Mouse (Mus musculus) kidney, embryonic 15.5 days (tissue): Measurements from ENCODE around the gene Pdlim7. TPM values are rescaled to one million over a fixed set of nuclear protein-coding genes. Genes with fewer than 3 reads are reported as not detected.

Experiments used
- ATAC-seq: fragments of 200-750 bp; cut with Nextera tagmentation; replicated peaks from 2 replicates; pipeline ENCODE4 v1.8.0; 2017; ENCODE audit warnings: moderate TSS enrichment; ENCODE audit not compliant: low FRiP score
- H3K27ac ChIP-seq: fragments of 300-500 bp; sonication (generic); 2 replicates; pipeline ENCODE4 v1.5.1; 2015; ENCODE audit warnings: mild to moderate bottlenecking, inconsistent platforms
- H3K27me3 ChIP-seq: fragments of 300-500 bp; sonication (generic); 2 replicates; pipeline ENCODE4 v1.6.1; 2015; ENCODE audit warnings: inconsistent platforms
- H3K36me3 ChIP-seq: fragments of 300-500 bp; sonication (generic); 2 replicates; pipeline ENCODE4 v1.6.1; 2015; ENCODE audit warnings: inconsistent platforms
- H3K4me1 ChIP-seq: fragments of 300-500 bp; sonication (generic); 2 replicates; pipeline ENCODE4 v1.6.1; 2015; ENCODE audit warnings: inconsistent platforms
- H3K4me2 ChIP-seq: fragments of 300-500 bp; sonication (generic); 2 replicates; pipeline ENCODE4 v1.6.1; 2015; ENCODE audit warnings: moderate library complexity, mild to moderate bottlenecking, inconsistent platforms
- H3K4me3 ChIP-seq: fragments of 300-500 bp; sonication (generic); replicated peaks from 2 replicates; pipeline ENCODE4 v1.5.1; 2015; ENCODE audit warnings: mild to moderate bottlenecking, inconsistent platforms
- H3K9ac ChIP-seq: fragments of 300-500 bp; sonication (generic); 2 replicates; pipeline ENCODE4 v1.6.1; 2015; ENCODE audit warnings: mild to moderate bottlenecking, inconsistent platforms
- H3K9me3 ChIP-seq: fragments of 300-500 bp; sonication (generic); replicated peaks from 2 replicates; pipeline ENCODE4 v1.6.1; 2016; ENCODE audit warnings: inconsistent platforms
- WGBS: fragments of 180-500 bp; shearing (Covaris S2); methylation state at CpG from one replicate; pipeline ENCODE4 v1.1.7; 2015; ENCODE audit warnings: mixed read lengths; 5-methylcytosine and 5-hydroxymethylcytosine counted together
- microRNA-seq: library from miRNA; unstranded; fragments of <30 nt; microRNA quantifications from one replicate; pipeline ENCODE4, GENCODE M21; 2016
- polyA plus RNA-seq: library from polyadenylated mRNA; unstranded; fragments of >200 nt; fragmentation: Nextera tagmentation; extraction: Ambion mirVana; gene quantifications from 2 replicates; pipeline ENCODE4 v1.2.1, GENCODE M21; 2015

Pdlim7 gene
- polyA plus RNA-seq, 1 experiment from 2014 or later = 169 TPM

GRCm38 (mm10) chr13:55450511-55450980 lies 62.9 kb downstream of the Pdlim7 start:
- ATAC-seq = no peak
- Histone ChIP-seq H3K4me1 (peaks cover 29% of the 10 kb centered on the region), H3K9me3 (no peaks in the 10 kb centered on the region), H3K9ac (no peak overlapping the region), H3K27me3 (no peaks in the 10 kb centered on the region), H3K27ac (no peak overlapping the region), H3K36me3 (peaks cover 67% of the 10 kb centered on the region), H3K4me3 (no peak overlapping the region), H3K4me2 (no peak overlapping the region)
- 92% methylated on average over 11 of the region's 11 CpGs for WGBS

GRCm38 (mm10) chr13:55449679-55450441 lies 63.6 kb downstream of the Pdlim7 start:
- H3K36me3 ChIP-seq = peaks cover 60% of the 10 kb centered on the region
- no peak overlapping the region for H3K27ac ChIP-seq
- H3K4me1 ChIP-seq = peaks cover 29% of the 10 kb centered on the region
- ATAC-seq = no peak
- no peak overlapping the region for H3K9ac ChIP-seq
- WGBS = 91% methylated on average over 17 of the region's 17 CpGs
- no peak overlapping the region for H3K4me3 ChIP-seq
- H3K27me3 ChIP-seq = no peaks in the 10 kb centered on the region
- no peaks in the 10 kb centered on the region for H3K9me3 ChIP-seq
- no peak overlapping the region for H3K4me2 ChIP-seq

DNA sequence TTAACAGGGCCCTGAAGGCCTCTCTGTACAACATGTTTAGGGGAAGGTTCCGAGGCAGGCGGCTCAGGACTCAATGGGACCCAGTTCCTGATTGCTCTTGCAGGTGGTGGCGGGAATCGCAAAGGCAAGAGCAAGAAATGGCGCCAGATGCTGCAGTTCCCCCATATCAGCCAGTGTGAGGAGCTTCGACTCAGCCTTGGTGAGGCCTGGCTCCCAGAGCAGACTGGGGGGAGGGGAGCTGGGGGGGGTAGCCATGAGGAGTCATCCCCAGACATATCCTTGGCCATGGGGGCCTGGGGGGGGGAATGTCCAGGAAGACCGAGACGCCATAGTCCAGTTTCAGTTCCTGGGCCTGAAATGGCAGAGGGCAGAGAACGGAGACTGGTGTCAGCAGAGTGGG lies 64.3 kb downstream of the Pdlim7 start:
- Histone ChIP-seq H3K36me3 (peaks cover 53% of the 10 kb centered on the region), H3K4me1 (peaks cover 29% of the 10 kb centered on the region), H3K4me2 (no peak overlapping the region), H3K27ac (no peak overlapping the region), H3K9ac (no peak overlapping the region), H3K27me3 (no peaks in the 10 kb centered on the region), H3K9me3 (no peaks in the 10 kb centered on the region), H3K4me3 (no peak overlapping the region)
- ATAC-seq = no peak
- 92% methylated on average over 9 of the region's 9 CpGs for WGBS

- Histone ChIP-seq H3K4me1 (peaks cover 36% of the 10 kb centered on the region), H3K9ac (no peak overlapping the region), H3K27ac (no peak overlapping the region), H3K9me3 (no peaks in the 10 kb centered on the region), H3K27me3 (no peaks in the 10 kb centered on the region), H3K36me3 (peaks cover 43% of the 10 kb centered on the region), H3K4me2 (no peak overlapping the region), H3K4me3 (no peak overlapping the region)
- ATAC-seq = no peak
- 90% methylated on average over 5 of the region's 5 CpGs for WGBS
These were observed 65.3 kb downstream of the Pdlim7 start for GRCm38 (mm10) chr13:55448131-55448530.

DNA sequence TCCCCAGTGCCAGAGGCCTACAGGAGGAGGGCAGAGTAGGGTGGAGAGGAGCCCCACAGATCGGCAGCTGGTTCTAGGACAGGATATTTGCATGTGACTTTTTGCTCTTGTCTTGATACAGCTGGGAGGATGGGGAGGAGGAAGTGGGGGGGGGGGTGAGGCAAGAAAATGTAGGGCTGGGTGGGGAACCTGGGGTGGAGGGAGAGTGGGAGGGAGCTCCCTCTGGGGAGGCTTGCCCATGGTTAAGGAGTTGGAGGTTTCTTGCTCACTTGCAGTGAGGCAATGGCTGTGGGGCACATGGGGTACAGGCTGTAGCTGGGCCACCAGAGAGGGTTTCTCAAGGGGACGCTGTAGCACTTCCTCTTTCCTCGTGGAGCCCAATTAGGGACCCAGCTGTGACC lies 65.9 kb downstream of the Pdlim7 start:
- H3K27ac ChIP-seq = no peak overlapping the region
- H3K36me3 ChIP-seq = peaks cover 37% of the 10 kb centered on the region
- ATAC-seq = no peak
- 39% methylated on average over 3 of the region's 3 CpGs for WGBS
- H3K4me2 ChIP-seq = no peak overlapping the region
- H3K4me1 ChIP-seq = peaks cover 36% of the 10 kb centered on the region
- H3K9ac ChIP-seq = no peak overlapping the region
- H3K27me3 ChIP-seq = no peaks in the 10 kb centered on the region
- no peaks in the 10 kb centered on the region for H3K9me3 ChIP-seq
- no peak overlapping the region for H3K4me3 ChIP-seq

DNA sequence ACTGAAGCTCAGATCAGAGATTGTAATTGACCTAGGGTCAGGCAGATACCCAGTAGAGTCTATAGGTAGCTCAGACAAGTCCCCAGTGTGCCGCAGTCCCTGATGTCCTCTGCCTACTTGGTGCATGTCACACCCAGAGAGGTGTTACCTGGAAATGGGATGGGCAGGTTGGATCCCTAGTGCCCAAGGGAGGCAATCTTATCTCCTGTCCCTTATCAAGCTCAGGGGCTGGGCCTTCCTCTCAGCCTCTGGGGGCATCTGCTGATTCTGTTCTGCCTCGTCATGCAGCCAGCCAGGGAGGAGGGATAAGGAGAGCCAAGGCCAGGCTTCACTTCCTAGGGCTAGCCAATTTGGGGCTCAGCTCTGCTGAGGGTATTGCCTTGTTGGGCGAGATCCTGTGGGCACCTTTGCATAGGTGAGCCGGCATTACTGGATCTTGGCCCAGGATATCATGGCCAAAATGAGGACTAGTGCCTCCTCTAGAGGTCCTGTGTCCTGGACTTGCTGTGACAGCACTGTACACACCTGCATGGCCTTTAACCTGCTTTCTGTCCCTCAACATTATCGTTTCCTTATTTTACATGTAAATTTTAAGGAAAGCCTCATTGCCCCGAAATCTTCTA lies 66.9 kb downstream of the Pdlim7 start:
- Histone ChIP-seq H3K9ac (peak overlapping the region; percentile 100), H3K4me2 (peak overlapping the region; percentile 79), H3K27ac (no peak overlapping the region), H3K27me3 (no peaks in the 10 kb centered on the region), H3K4me1 (peaks cover 34% of the 10 kb centered on the region), H3K36me3 (peaks cover 27% of the 10 kb centered on the region), H3K4me3 (peak overlapping the region; percentile 93), H3K9me3 (no peaks in the 10 kb centered on the region)
- ATAC-seq = no peak
- 83% methylated on average over 6 of the region's 6 CpGs for WGBS

Small RNAs within 50 kb of the gene (microRNA-seq; reads per million reads assigned to microRNA genes)
- gene Mir6943 (not detected), gene Mir6944 (15.1 reads per million, percentile 35 among the genes with 10 or more reads in this experiment), gene Mir6945 (not detected)

Other genes starting within 250 kb of the Pdlim7 start
- 439 and 464 TPM in 2 replicates for gene Prelid1, start 193.2 kb downstream of the Pdlim7 start, polyA plus RNA-seq
- 81.9 and 87.7 TPM in 2 replicates for gene Rab24, start 191.7 kb downstream of the Pdlim7 start, polyA plus RNA-seq
- gene Mxd3, start 183.9 kb downstream of the Pdlim7 start, polyA plus RNA-seq = 26.8 and 31.0 TPM in 2 replicates
- gene Lman2, start 150.9 kb downstream of the Pdlim7 start, polyA plus RNA-seq = 115 and 118 TPM in 2 replicates
- gene Rgs14, start 143.9 kb downstream of the Pdlim7 start, polyA plus RNA-seq = 1.1 and 1.3 TPM in 2 replicates
- gene Slc34a1, start 115.5 kb downstream of the Pdlim7 start, polyA plus RNA-seq = 163 and 180 TPM in 2 replicates
- not detected in 2 replicates for gene Pfn3, start 98.4 kb downstream of the Pdlim7 start, polyA plus RNA-seq
- 0.59 and 2.1 TPM in 2 replicates for gene F12, start 86.9 kb downstream of the Pdlim7 start, polyA plus RNA-seq
- 41.6 and 45.9 TPM in 2 replicates for gene Grk6, start 68.6 kb downstream of the Pdlim7 start, polyA plus RNA-seq
- 0.70 and 0.75 TPM in 2 replicates for gene Prr7, start 49.4 kb downstream of the Pdlim7 start, polyA plus RNA-seq
- 168 and 193 TPM in 2 replicates for gene Dbn1, start 25.6 kb downstream of the Pdlim7 start, polyA plus RNA-seq
- 2.9 and 3.0 TPM in 2 replicates for gene Dok3, start 15.6 kb upstream of the Pdlim7 start, polyA plus RNA-seq
- 80.4 and 87.4 TPM in 2 replicates for gene Ddx41, start 23.0 kb upstream of the Pdlim7 start, polyA plus RNA-seq
- 35.1 and 43.2 TPM in 2 replicates for gene Fam193b, start 57.4 kb upstream of the Pdlim7 start, polyA plus RNA-seq
- gene Tmed9, start 60.1 kb upstream of the Pdlim7 start, polyA plus RNA-seq = 160 and 246 TPM in 2 replicates
- 25.9 and 28.9 TPM in 2 replicates for gene B4galt7, start 86.2 kb upstream of the Pdlim7 start, polyA plus RNA-seq
- gene Caml, start 109.3 kb upstream of the Pdlim7 start, polyA plus RNA-seq = 55.2 and 60.7 TPM in 2 replicates
- 38.0 and 38.7 TPM in 2 replicates for gene Ddx46, start 121.4 kb upstream of the Pdlim7 start, polyA plus RNA-seq
- gene B230219D22Rik, start 179.4 kb upstream of the Pdlim7 start, polyA plus RNA-seq = 63.0 and 64.1 TPM in 2 replicates
- 91.8 and 92.4 TPM in 2 replicates for gene Txndc15, start 201.0 kb upstream of the Pdlim7 start, polyA plus RNA-seq
- gene Pcbd2, start 213.7 kb upstream of the Pdlim7 start, polyA plus RNA-seq = 54.9 and 57.6 TPM in 2 replicates